Mouse (Mus musculus) right cerebral cortex, postnatal 4 days (tissue): ENCODE data around the gene Ugt2b37.
"Not testable (repeated sequence)": the region's sequence is repeated elsewhere in the genome, so short reads cannot be mapped to it uniquely, and the experiment has no call there.

Experiments used
- DNase-seq: peaks from one replicate; pipeline ENCODE4 v3.0.0-alpha.2; 2022

Ugt2b37 gene

DNA sequence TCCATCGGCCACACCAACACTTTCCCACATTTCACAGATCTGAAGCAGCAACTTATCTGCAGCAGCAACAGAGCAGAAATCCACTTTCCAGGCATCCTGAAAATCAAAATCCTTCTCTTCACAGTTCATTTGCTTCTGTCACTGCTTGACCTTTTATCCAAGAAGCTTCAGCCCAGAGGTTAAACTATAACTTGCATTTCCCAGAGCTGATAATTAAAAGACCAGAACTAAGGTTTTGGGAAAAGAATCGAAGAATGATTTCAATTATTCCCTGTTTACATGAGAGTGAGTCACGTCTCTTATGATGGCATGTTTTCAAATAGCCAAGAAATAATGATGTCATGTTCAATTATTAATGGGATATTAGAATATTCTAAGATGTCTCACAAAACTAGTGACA is at the start of gene Ugt2b37:
Ugt2b37 (minus strand) TSS at position 129 of the 400 bp plus-strand sequence.
- not testable (repeated sequence) for DNase-seq

DNA sequence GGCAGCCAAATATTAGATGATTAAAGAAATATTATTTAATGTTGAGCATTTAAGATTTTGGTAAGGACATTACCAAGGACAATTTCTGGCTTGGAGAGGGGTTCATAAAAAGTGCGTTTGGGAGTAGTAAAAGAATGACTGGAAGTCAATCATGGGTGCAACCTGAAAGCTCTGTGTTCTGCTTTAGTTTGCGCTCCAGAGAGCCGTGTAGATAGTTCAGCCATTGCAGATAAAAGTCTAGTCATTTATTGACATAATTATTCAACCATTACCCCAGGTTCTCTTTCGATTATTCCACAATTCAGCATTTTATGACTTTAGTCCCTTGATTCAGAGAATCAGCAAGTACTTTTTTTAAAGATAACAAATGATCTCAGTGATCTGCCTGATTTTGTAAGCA is 31.6 kb upstream of the Ugt2b37 start:
- not testable (repeated sequence) for DNase-seq

DNA sequence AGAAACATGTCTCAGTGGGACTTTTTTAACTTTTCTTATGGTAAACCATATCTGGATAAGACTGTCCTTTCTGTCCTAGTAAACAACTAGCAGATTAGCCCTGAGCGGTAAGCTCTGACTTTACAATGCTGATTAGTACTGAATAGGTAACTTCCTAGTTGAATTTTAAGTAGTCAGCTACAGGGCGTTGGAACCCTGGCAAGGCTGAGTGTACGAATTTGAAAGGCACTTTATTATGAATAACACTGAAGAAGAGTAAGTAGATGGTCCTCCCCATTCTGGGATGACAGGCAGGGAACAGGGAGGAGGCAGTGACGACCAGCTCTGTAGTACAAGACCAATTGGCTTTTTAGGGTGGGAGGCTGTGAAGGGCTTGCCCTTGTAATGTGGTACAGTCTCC is 21.4 kb upstream of the Ugt2b37 start:
- DNase-seq, result not testable (repeated sequence)

DNA sequence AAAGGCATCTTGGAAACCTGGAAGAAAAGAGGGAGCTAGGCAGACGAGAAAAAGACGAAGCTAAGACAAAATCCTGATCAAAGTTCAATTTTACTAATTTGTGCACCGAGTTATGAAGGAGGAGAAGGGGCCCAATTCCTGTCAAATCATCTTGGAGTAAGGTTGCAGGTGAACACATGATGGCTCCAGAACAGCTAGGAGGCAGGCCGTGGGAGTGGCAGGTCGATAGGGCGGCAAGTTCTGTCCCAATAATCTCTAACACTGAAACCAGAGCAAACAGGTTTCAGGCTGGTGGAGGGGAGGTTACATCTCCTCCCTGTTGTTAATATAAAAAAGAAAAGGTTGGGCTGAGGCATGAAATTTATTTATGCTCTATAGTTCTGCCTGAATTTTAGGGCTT is 21.0 kb upstream of the Ugt2b37 start:
- no peak for DNase-seq

DNA sequence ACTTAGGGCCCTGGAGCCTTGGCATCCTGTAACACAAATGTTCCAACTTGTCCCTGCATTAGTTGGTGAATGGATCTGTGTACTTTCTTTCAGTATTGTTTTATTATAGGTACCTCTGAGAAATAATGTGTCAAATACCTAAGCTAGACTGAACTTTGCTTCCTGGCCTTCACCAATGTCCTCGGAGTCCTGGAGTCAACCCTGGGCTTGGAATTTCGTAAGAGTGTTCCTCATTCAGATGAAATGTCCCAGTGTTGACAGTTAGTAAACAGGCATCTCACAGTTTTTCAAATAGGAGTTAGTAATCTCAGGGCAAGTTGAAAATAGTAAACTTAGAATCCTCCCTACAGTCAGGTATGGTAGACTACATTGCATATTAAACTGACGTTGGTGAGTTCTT is 1.2 kb upstream of the Ugt2b37 start:
- no peak for DNase-seq

DNA sequence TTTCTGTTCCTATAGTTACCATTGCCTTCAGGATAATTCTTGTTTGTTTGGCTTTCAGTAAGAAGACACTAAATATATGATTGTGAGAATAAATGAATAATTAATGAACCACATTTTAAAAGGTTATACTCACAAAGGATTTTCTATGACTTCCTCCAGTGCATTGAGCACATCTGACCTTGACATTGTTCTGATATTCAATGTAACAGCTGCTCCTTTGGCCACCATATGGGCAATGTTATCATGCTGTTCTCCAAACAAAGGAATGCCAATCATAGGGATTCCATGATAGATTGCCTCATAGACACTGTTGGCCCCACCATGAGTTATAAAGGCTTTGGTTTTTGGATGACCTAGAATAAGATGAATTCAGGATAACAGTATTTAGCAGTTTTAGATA is 12.5 kb downstream of the Ugt2b37 start:
- DNase-seq, result not testable (repeated sequence)

DNA sequence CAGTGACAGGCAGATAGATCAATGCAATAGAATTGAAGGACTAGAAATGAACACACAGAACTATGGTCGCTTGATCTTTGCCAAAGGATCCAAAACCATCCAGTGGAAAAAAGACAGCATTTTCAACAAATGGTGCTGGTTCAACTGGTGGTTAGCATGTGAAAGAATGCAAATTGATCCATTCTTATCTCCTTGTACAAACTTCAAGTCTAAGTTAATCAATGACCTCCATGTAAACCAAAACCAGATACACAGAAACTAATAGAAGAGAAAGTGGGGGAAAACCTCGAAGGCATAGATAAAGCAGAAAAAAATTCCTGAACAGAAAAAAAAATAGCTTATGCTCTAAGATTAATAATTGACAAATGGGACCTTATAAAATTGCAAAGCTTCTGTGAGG is 58.2 kb downstream of the Ugt2b37 start:
- DNase-seq, result not testable (repeated sequence)
